12 mouse cellular contexts compared by ENCODE assay signal in genomic region chr19:40411379-40411813, GRCm38 (mm10).
DNase-seq lines count a peak whose midpoint lies in the region; ATAC-seq and TF ChIP-seq lines count a peak whose summit lies in the region.
"Had no signal": no experiment of that assay in that cellular context is flagged by ENCODE, and none has a peak within 500 bp of the region (broad histone marks: within the 10 kb centered on the region; RNA-seq: fewer than 3 reads in every experiment).

No protein-coding gene starts in this region.

- 38% methylated on average over 6 of the region's 6 CpGs for WGBS in heart, embryonic 16.5 days
- WGBS in liver, embryonic 16.5 days (ENCODE audit: insufficient replicate concordance): 74% methylated on average over 6 of the region's 6 CpGs
- WGBS in forebrain, postnatal 0 days: 22% methylated on average over 6 of the region's 6 CpGs

- no peak overlapping the region for H3K4me2 ChIP-seq in heart, embryonic 16.5 days (ENCODE audit: low read depth, low read length)
- H3K4me2 ChIP-seq in liver, embryonic 16.5 days (ENCODE audit: low read depth, low read length): no peak overlapping the region
- no peak overlapping the region for H3K4me2 ChIP-seq in forebrain, postnatal 0 days (ENCODE audit: low read depth)
- H3K4me2 ChIP-seq: neural tube, embryonic 12.5 days had no signal

- intact Hi-C loops in heart, postnatal 25 days (cut with DNase I): no loop called here

- H3K36me3 ChIP-seq in heart, embryonic 16.5 days (ENCODE audit: control insufficient read depth, insufficient read depth): no peaks in the 10 kb centered on the region
- no peaks in the 10 kb centered on the region for H3K36me3 ChIP-seq in liver, embryonic 16.5 days (ENCODE audit: control insufficient read depth, insufficient read depth)
- H3K36me3 ChIP-seq in forebrain, postnatal 0 days (ENCODE audit: insufficient read depth): no peaks in the 10 kb centered on the region
- H3K36me3 ChIP-seq: neural tube, embryonic 12.5 days had no signal

- H3K4me1 ChIP-seq in heart, embryonic 16.5 days (ENCODE audit: control insufficient read depth, insufficient read depth, low read length): peaks cover 54% of the 10 kb centered on the region
- peaks cover 9% of the 10 kb centered on the region for H3K4me1 ChIP-seq in liver, embryonic 16.5 days (ENCODE audit: control insufficient read depth, low read depth, low read length)
- peaks cover 21% of the 10 kb centered on the region for H3K4me1 ChIP-seq in forebrain, postnatal 0 days (ENCODE audit: insufficient read depth)

- H3K9me3 ChIP-seq in heart, embryonic 16.5 days (replicated peaks; ENCODE audit: control insufficient read depth, low read length): no peaks in the 10 kb centered on the region
- no peaks in the 10 kb centered on the region for H3K9me3 ChIP-seq in liver, embryonic 16.5 days (replicated peaks; ENCODE audit: control insufficient read depth, low read length)
- H3K9me3 ChIP-seq in forebrain, postnatal 0 days (ENCODE audit: low read length): no peaks in the 10 kb centered on the region
- H3K9me3 ChIP-seq: neural tube, embryonic 12.5 days had no signal

- H3K9ac ChIP-seq in heart, embryonic 16.5 days (ENCODE audit: low read length): no peak overlapping the region; the same call in 1 of the 2 replicates
- H3K9ac ChIP-seq in liver, embryonic 16.5 days (ENCODE audit: low read depth, low read length): no peak overlapping the region
- H3K9ac ChIP-seq in forebrain, postnatal 0 days: no peak overlapping the region
- H3K9ac ChIP-seq: neural tube, embryonic 12.5 days had no signal

- H3K27ac ChIP-seq in heart, embryonic 16.5 days (ENCODE audit: low read length): peak overlapping the region; percentile 37
- peak overlapping the region; percentile 40 for H3K27ac ChIP-seq in liver, embryonic 16.5 days (ENCODE audit: low read length)
- H3K27ac ChIP-seq in forebrain, postnatal 0 days (ENCODE audit: low read depth, low read length): peak overlapping the region; percentile 50
- H3K27ac ChIP-seq: neural tube, embryonic 12.5 days had no signal

- no peak overlapping the region for H3K4me3 ChIP-seq in heart, embryonic 16.5 days (ENCODE audit: low read length)
- no peak overlapping the region for H3K4me3 ChIP-seq in liver, embryonic 16.5 days (ENCODE audit: low read depth, low read length)
- no peak overlapping the region for H3K4me3 ChIP-seq in forebrain, postnatal 0 days (ENCODE audit: low read depth, low read length)
- H3K4me3 ChIP-seq: neural tube, embryonic 12.5 days had no signal

- TF ChIP-seq CTCF in forebrain, postnatal 0 days (IDR thresholded peaks at IDR 0.05; ENCODE audit: low read depth): no peak

- H3K27me3 ChIP-seq in heart, embryonic 16.5 days (ENCODE audit: control insufficient read depth, insufficient read depth, low read length): no peaks in the 10 kb centered on the region
- H3K27me3 ChIP-seq in liver, embryonic 16.5 days (ENCODE audit: control insufficient read depth, insufficient read depth, low read depth, low read length): no peaks in the 10 kb centered on the region
- H3K27me3 ChIP-seq in forebrain, postnatal 0 days (ENCODE audit: insufficient read depth, low read length): no peaks in the 10 kb centered on the region
- H3K27me3 ChIP-seq: CH12.LX; neural tube, embryonic 12.5 days had no signal

- ATAC-seq in heart, embryonic 16.5 days (replicated peaks; ENCODE audit: extremely low read depth, insufficient read depth, low FRiP score): no peak
- no peak for ATAC-seq in liver, embryonic 16.5 days (ENCODE audit: low read depth)
- ATAC-seq in forebrain, postnatal 0 days: peak; percentile 74

- DNase-seq in heart, postnatal 25 days (ENCODE audit: low spot score): no peak
- DNase-seq in liver: no peak
- peak; percentile 64 for DNase-seq in cerebellum, adult 9-10 months
- peak; percentile 82 for DNase-seq in forebrain, postnatal 0 days
- no peak for DNase-seq in thymus, postnatal 0 days (ENCODE audit: low spot score)
- DNase-seq in thymus, adult 18-20 months: no peak
- DNase-seq: heart, postnatal 36 days; kidney, postnatal 14 days had no signal

Comparison
In these comparisons a context has a peak if more than half of its experiments do, and no peak if none do; other contexts are left out.
1. DNase-seq: peak in cerebellum, adult 9-10 months (single experiment) and forebrain, postnatal 0 days (single experiment); none in heart, postnatal 25 days (single experiment), liver (single experiment), thymus, postnatal 0 days (single experiment) and thymus, adult 18-20 months (0 of 2).
2. Peak in every context shown above with its lines, with median percentiles within 50 percentile points of each other: H3K27ac ChIP-seq.